Mouse (Mus musculus) heart, embryonic 16.5 days (tissue): ENCODE measurements at regions not wholly inside any gene's neighbourhood (a gene's known extent, or its start where the extent isn't known, plus 50 kb on each side); places are given as distances from the start of the nearest gene placed in this dataset.

Experiments
- ATAC-seq: fragments of 200-750 bp; cut with Nextera tagmentation; replicated peaks from 2 replicates; pipeline ENCODE4 v1.8.0; 2017; ENCODE audit warnings: moderate number of reproducible peaks; ENCODE audit not compliant: insufficient read depth, low FRiP score; ENCODE audit errors: extremely low read depth
- H3K27ac ChIP-seq: fragments of 300-500 bp; sonication (generic); 2 replicates; pipeline ENCODE4 v1.5.1; 2014; ENCODE audit warnings: mild to moderate bottlenecking, low read length, control low read depth, moderate library complexity
- H3K27me3 ChIP-seq: fragments of 300-500 bp; sonication (generic); 2 replicates; pipeline ENCODE4 v1.6.1; 2014; ENCODE audit warnings: low read length, mixed read lengths; ENCODE audit not compliant: control insufficient read depth, insufficient read depth
- H3K36me3 ChIP-seq: fragments of 300-500 bp; sonication (generic); 2 replicates; pipeline ENCODE4 v1.6.1; 2014; ENCODE audit not compliant: control insufficient read depth, insufficient read depth
- H3K4me1 ChIP-seq: fragments of 300-500 bp; sonication (generic); 2 replicates; pipeline ENCODE4 v1.6.1; 2014; ENCODE audit warnings: low read length, mixed read lengths; ENCODE audit not compliant: control insufficient read depth, insufficient read depth
- H3K4me2 ChIP-seq: fragments of 300-500 bp; sonication (generic); 2 replicates; pipeline ENCODE4 v1.6.1; 2014; ENCODE audit warnings: low read depth, mild to moderate bottlenecking, control low read depth, low read length
- H3K4me3 ChIP-seq: fragments of 300-500 bp; sonication (generic); 2 replicates; pipeline ENCODE4 v1.5.1; 2014; ENCODE audit warnings: mild to moderate bottlenecking, control low read depth, low read length
- H3K9ac ChIP-seq: fragments of 300-500 bp; sonication (generic); 2 replicates; pipeline ENCODE4 v1.6.1; 2014; ENCODE audit warnings: low read length, control low read depth
- H3K9me3 ChIP-seq: fragments of 300-500 bp; sonication (generic); replicated peaks from 2 replicates; pipeline ENCODE4 v1.6.1; 2016; ENCODE audit warnings: low read length; ENCODE audit not compliant: control insufficient read depth
- WGBS: fragments of 180-500 bp; shearing (Covaris S2); extraction: QIAGEN DNeasy Blood & Tissue Kit; methylation state at CpG from one replicate; pipeline ENCODE4 v1.1.7; 2014; 5-methylcytosine and 5-hydroxymethylcytosine counted together

DNA sequence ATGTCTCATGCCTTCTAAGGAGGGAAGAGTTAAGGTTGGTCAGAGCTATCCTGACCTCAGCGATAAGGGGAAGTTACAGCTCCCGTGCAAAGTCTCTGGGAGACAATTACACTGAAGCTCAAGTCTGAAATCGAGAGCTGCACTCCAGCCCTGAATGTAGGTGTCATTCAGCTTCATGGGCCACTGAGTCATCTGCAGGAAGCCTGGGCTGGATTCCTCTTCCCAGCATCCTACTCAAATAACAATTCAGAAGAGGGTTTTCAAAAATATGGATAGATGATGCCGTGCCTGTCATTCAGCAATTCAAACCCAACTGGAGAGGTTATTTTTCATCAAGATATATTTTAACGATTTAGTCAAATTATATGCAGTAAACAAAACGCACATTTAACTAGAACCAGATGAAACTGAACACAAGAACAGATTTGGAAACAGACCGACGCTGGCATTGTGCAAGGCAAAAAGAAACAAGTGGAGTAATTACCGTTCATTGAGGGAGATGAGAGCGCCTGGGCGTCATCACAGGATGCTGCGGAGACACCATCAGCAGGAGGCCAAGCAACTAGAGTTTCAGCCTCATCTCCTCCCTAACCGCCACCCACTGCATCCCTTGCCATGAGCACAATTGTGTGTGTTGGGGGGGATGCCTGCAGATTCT is 57.8 kb upstream of the Cfap46 start:
- Histone ChIP-seq H3K27ac (no peak overlapping the region), H3K9ac (no peak overlapping the region), H3K4me2 (no peak overlapping the region), H3K4me3 (no peak overlapping the region), H3K36me3 (no peaks in the 10 kb centered on the region), H3K4me1 (no peaks in the 10 kb centered on the region), H3K9me3 (peaks cover 3% of the 10 kb centered on the region), H3K27me3 (no peaks in the 10 kb centered on the region)
- 65% methylated on average over 13 of the region's 13 CpGs for WGBS
- ATAC-seq = no peak

DNA sequence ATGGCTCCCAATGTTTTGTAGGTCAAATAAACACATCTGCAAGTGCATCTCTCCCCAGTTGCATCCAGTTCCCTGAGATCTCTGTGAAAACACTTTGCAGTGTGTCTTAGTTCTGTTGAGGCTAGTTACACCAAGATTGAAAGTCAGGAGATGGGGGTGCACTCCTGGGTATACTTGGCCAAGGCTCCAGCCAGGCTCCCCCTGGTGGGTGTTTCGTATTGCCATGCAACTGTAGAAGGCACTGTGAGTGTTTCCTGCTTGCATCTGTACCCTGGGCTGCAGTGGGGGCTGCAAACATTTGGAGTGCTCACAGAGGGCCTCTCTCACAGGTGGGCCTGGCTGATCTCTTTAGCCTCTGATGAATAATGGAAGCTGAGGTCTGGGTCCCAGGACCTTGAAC is 63.2 kb upstream of the Cfap46 start:
- H3K27ac ChIP-seq = no peak overlapping the region
- no peaks in the 10 kb centered on the region for H3K36me3 ChIP-seq
- no peak for ATAC-seq
- WGBS = 30% methylated on average over 1 of the region's 1 CpGs
- no peak overlapping the region for H3K4me2 ChIP-seq
- H3K4me1 ChIP-seq = no peaks in the 10 kb centered on the region
- H3K9me3 ChIP-seq = peaks cover 3% of the 10 kb centered on the region
- H3K27me3 ChIP-seq = no peaks in the 10 kb centered on the region
- H3K9ac ChIP-seq = no peak overlapping the region
- H3K4me3 ChIP-seq = no peak overlapping the region

DNA sequence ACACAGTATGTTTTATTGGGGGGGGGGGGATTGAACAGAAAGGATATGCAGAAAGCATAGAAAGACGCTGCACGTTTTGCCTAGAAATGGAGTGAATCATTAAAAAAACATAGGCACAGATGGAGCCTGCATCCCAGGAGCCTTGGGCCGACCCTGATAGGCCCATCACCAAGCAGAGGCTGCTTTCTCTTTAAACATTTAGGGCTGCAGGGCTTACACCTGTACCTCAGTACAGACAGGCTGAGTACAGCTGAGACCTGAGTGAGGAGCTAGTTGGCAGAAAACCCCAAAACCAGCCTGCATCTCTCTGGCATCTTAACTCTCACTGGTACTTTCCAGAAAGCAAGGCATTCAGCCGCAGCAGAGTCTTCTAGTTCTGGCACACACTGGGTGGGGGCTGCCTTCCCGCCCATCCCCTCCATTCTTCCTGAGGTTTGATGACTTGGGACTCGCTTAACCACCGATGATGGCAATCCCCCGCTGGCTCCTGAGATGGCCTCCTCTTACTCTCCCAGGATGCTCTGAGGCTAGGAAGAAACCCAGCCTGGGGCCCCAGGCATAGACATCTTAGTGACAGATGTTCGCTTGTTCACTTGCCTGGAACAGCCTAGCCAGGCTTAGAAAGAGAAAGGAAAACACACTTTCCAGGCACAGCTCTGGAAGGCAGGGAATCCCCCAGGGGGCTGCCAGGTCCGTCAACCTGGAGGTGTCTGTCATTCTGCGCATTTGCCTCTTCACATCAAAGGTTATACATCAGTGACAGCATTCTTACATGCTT is 63.9 kb upstream of the Cfap46 start:
- H3K9me3 ChIP-seq = peaks cover 3% of the 10 kb centered on the region
- no peak for ATAC-seq
- WGBS = 79% methylated on average over 11 of the region's 11 CpGs
- no peak overlapping the region for H3K27ac ChIP-seq
- H3K4me1 ChIP-seq = no peaks in the 10 kb centered on the region
- no peak overlapping the region for H3K4me2 ChIP-seq
- no peak overlapping the region for H3K4me3 ChIP-seq
- H3K9ac ChIP-seq = no peak overlapping the region
- no peaks in the 10 kb centered on the region for H3K36me3 ChIP-seq
- no peaks in the 10 kb centered on the region for H3K27me3 ChIP-seq

DNA sequence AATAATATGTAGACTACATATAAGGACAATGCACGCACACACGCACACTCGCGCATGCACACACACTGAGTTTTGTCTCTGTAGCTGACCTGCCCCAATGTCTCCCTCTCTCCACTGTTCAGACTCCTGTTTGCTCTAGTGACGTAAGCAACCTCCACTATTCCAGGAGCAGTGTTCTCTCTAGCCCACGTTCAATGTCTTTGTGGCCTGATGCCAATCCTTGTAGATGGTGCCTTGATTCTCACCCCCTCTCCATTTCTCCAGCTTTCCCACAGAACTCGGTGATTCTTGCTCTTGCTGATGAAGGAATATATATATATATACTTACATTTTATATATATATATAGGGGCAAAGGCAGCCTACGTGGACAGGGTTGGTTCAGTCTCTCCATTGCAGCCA is 71.4 kb upstream of the Cfap46 start:
- Histone ChIP-seq H3K4me1 (no peaks in the 10 kb centered on the region), H3K9me3 (no peaks in the 10 kb centered on the region), H3K4me3 (no peak overlapping the region), H3K9ac (no peak overlapping the region), H3K27me3 (no peaks in the 10 kb centered on the region), H3K4me2 (no peak overlapping the region), H3K27ac (no peak overlapping the region), H3K36me3 (no peaks in the 10 kb centered on the region)
- ATAC-seq = no peak
- WGBS = 89% methylated on average over 8 of the region's 8 CpGs

DNA sequence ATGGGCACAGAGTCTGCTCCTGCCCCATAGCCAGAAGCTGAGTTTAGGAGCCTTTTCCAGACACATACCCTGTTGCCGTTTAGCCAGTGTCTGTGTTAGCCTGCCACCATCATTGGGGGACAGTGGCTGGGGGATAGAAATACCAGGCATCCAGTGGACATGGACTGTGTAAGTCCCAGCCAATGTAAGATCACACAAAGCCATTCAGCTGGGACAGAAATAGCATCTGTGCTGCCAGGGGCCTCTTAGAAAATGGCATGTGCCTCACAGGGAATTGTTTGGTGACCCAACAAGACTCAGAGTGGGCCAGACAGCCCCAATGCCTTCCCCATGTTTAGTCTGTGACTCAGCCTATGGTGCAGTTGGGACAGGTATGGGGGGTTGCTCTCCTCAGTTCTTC is 71.5 kb upstream of the Adgra1 start:
- no peak overlapping the region for H3K4me2 ChIP-seq
- no peak overlapping the region for H3K4me3 ChIP-seq
- no peaks in the 10 kb centered on the region for H3K36me3 ChIP-seq
- no peaks in the 10 kb centered on the region for H3K9me3 ChIP-seq
- peak overlapping the region; percentile 55 for H3K27ac ChIP-seq
- peaks cover 13% of the 10 kb centered on the region for H3K4me1 ChIP-seq
- no peak overlapping the region for H3K9ac ChIP-seq
- WGBS = 48% methylated on average over 1 of the region's 1 CpGs
- ATAC-seq = peak; percentile 62
- no peaks in the 10 kb centered on the region for H3K27me3 ChIP-seq

DNA sequence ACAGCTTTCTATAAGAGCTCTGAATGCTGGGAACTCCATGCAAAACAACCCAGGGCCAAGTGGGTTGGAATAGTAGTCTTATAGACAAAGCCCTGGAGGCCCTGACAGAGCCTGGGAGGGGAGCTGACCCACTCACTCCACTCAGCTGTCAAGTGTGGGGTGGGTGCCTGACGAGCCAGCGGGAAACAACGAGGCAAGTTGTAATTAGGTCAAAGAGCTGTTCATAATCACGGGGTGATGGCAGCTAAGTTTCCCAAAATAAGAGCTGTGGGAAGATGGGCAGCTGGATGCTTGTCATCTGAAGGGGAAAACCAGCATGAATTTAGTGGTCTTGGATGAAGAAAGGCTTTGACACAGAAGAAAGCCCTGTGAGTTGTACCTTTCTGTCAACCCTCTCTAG is 70.7 kb upstream of the Adgra1 start:
- ATAC-seq = no peak; the same call in 1 of the 2 replicates
- Histone ChIP-seq H3K4me3 (no peak overlapping the region), H3K36me3 (no peaks in the 10 kb centered on the region), H3K9ac (no peak overlapping the region), H3K4me2 (no peak overlapping the region), H3K9me3 (no peaks in the 10 kb centered on the region), H3K4me1 (peaks cover 13% of the 10 kb centered on the region), H3K27me3 (no peaks in the 10 kb centered on the region), H3K27ac (peak overlapping the region; percentile 55)
- 26% methylated on average over 4 of the region's 4 CpGs for WGBS

DNA sequence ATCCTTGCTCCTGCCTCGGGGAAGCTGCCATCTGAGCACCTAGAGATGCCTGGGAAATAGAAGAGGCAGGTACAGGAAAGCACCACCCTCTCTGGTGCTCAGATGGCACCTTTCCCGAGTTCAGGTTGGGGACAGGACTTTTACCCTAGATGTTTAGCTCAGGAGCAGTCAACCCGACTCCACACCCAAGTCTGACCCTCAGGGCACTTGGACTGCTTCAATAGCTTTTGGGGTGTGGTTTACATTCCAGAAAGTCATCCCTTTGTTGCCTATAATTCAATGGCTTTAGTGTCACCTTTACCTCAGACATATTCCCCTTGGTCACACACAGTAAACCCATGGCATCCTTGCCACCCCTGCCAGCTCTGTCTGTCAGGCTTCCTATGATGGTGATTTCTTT is 67.7 kb upstream of the Adgra1 start:
- H3K4me3 ChIP-seq = no peak overlapping the region
- H3K4me2 ChIP-seq = no peak overlapping the region
- H3K4me1 ChIP-seq = peaks cover 13% of the 10 kb centered on the region
- no peak for ATAC-seq
- 65% methylated on average over 3 of the region's 3 CpGs for whole genome bisulfite sequencing
- H3K9me3 ChIP-seq = no peaks in the 10 kb centered on the region
- no peak overlapping the region for H3K27ac ChIP-seq
- no peaks in the 10 kb centered on the region for H3K27me3 ChIP-seq
- no peak overlapping the region for H3K9ac ChIP-seq
- no peaks in the 10 kb centered on the region for H3K36me3 ChIP-seq

DNA sequence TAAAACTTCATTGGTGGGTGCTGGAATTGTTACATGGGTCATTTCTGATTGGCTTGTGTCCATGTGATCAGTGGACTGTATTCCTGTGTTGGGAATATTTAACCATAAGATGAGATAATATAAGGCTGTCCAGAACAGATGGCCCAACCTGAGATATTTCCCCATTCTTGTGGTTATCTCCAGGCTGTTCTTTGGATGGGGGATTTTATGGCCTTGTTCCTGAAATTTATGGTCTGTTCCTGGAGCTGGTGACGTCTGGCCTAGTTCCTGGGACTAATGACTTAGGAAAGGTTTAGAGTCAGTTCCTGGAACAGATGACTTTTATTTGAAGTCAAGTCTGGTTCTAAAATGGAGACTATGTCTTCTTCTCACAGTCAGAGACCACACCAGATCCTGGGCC is 64.8 kb upstream of the Adgra1 start:
- no peak overlapping the region for H3K27ac ChIP-seq
- H3K4me3 ChIP-seq = no peak overlapping the region
- H3K9ac ChIP-seq = no peak overlapping the region
- H3K36me3 ChIP-seq = no peaks in the 10 kb centered on the region
- no peaks in the 10 kb centered on the region for H3K4me1 ChIP-seq
- no peaks in the 10 kb centered on the region for H3K27me3 ChIP-seq
- WGBS = 47% methylated on average over 1 of the region's 1 CpGs
- ATAC-seq = no peak
- no peak overlapping the region for H3K4me2 ChIP-seq
- H3K9me3 ChIP-seq = no peaks in the 10 kb centered on the region

DNA sequence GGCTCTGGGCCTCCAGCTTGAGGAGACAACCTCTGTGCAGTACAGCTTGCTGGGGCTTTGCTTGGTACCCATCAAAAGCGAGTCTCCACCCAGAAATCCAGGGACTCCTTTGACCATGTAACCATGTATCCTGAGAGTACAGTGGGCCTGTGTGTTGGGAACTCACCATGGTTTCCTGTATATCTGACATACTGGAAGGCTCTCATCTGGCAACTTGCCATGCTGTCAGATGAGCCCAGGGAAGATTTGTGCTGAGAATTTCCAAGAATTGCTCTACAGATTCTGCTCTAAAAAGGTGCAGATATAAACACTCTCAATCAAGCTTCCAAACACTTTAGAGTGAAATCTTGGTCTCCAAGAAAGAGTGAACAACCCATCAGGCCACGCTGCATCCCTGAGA is 56.7 kb upstream of the Adgra1 start:
- Histone ChIP-seq H3K27ac (no peak overlapping the region), H3K4me1 (peaks cover 7% of the 10 kb centered on the region; the same call in 1 of the 2 replicates), H3K36me3 (no peaks in the 10 kb centered on the region), H3K9me3 (no peaks in the 10 kb centered on the region), H3K4me3 (no peak overlapping the region), H3K9ac (no peak overlapping the region), H3K27me3 (no peaks in the 10 kb centered on the region), H3K4me2 (no peak overlapping the region)
- WGBS = 80% methylated on average over 2 of the region's 2 CpGs
- ATAC-seq = no peak
